Mouse (Mus musculus) cerebellum, adult 9-10 months (tissue): ENCODE results near the gene Spata13.

Experiments used
- DNase-seq: peaks from one replicate; pipeline ENCODE4 v3.0.0; 2022

Spata13 gene

DNA sequence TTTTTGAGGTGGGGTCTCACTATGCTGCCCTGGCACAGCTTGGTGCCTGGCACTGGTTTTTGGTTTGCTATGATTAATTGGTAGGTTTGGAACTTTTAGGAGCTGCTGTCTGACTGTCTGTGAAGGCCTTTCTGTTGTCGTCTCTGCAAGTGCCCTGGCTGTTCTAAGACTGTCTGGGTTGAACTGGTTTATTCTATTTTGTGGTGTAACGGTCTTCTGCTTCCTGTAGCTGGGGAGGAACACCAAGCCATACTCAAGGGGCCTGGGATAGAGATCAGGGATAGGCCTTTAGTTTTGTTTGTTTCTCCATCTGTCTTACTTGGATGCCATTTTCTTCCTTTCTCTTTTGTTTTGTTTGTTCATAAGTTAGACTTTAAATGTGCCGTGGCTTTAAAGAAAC is 88.1 kb downstream of the Spata13 start:
- DNase-seq = no peak

DNA sequence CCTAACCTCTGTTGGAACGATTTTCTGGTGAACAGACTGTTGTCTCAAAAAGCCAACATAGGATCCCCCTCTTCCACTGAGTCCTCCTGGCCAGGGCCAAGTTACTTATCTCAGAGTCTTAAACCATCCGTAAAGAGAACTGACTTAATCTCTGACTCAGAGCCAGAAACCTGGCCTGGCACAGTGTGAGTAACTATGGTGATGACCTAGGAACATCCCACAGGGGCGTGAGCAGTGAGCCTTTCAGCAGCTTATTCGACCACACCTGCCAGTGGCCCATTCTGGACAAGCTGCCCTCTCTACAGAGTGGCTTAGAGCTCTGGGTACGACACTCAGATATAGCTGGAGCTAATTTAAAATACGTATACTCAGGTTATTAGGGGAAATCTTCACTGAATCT is 92.3 kb downstream of the Spata13 start:
- no peak for DNase-seq

- no peak for DNase-seq
Measured at GRCm38 (mm10) chr14:60727130-60727529, 93.3 kb downstream of the Spata13 start.

GRCm38 (mm10) chr14:60732081-60732480 is 98.3 kb downstream of the Spata13 start:
- no peak for DNase-seq

DNA sequence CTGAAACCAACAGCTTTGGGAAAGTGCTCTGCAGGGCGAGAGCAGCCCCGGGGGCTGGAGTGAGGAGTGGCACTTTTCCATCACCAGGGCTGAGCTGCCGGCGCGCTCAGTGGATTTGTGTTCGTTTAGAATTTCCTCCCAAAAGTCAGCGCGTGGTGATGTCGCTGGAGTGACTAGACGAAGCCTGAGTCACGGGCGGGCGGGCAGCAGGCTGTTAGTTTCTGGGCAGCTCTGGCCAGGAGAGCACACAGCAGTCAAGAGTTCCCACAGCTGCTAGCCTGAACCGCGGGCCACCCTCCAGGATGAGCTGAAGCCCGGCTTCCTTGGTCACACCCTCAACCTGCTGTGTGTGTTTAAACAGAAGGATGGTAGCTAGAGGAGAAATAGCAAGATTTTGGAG is 99.0 kb downstream of the Spata13 start:
- no peak for DNase-seq

DNA sequence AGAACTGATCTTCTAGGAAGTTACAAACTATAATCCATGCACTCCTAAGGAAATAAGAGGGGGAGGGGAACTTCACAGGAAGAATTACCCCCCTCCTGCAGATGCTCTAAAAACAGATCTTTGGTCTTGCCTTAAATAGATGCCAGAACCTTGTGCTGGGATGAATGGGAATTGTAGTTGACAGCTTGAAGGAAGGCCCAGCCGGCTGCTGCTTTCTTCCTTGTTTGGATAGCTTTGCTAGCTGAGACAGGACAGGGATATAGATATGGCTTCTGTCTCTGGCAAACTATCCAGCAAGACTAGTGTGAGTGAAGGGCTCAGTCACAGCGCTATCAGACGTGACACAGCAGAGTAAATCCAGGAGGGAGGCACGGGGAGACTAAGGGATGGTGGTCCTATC is 99.9 kb downstream of the Spata13 start:
- DNase-seq = no peak

GRCm38 (mm10) chr14:60735206-60735605 is 101.4 kb downstream of the Spata13 start:
- no peak for DNase-seq

DNA sequence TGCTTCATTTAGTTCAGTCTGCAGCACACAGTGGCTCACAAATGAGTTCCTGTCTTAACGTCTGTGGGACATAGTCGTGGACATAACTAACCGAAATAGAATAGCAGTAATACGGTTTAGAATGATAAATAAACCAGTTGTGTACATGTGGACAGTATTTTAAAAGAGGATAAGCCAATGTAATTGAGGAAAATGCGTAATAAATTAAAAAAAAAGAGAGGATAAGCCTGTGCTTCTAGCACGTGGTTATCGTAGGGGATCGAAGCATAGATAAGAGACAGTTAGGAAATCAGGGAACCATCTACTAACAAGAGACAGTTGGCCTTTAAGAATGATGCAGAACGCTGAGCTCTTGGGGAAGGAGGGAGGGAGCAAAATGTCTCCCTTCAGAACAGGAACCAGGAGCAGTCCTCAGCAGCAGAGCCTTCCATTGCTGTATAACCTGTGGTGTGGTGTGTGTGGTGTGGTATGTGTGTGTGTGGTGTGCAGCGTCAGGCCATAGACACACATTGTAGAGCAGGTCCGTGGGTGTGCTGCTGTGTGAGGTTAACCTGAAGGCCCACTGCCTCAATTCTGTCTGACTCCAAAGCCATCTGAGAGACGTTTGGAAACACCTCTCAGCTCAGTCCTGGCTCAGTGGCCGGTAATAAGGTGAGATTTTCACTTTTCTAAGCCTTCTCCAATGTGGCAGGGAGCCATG is 102.2 kb downstream of the Spata13 start:
- DNase-seq = no peak

DNA sequence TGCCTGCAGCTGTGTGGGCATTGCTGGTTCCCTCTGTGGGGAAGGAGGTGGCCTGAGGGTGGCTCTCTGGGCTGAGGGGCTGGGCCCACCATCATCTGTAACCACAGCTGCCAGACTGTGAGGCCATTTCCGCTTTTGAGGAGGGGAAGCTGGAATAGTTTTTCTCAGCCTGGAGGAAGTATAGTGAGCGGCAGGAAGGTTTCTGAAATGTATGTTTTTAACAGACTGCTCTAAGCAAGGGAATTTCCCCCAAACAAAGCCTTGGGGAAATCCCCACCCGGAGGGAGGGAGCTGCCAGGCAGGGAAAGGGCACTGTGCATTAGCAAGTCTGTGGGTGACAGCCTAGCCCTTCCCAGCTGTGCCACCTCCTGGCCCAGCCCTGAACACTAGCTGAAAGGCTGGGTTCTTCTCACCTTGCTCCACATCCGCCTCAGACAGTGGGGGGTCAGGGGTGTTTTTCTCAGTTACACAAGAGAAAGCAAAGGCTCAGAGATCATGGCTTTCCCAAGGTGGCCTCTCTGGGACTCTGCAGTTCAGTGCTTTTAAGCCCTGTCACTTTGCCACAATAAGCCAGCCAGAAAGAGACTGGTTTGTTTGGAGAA is 102.9 kb downstream of the Spata13 start:
- no peak for DNase-seq

DNA sequence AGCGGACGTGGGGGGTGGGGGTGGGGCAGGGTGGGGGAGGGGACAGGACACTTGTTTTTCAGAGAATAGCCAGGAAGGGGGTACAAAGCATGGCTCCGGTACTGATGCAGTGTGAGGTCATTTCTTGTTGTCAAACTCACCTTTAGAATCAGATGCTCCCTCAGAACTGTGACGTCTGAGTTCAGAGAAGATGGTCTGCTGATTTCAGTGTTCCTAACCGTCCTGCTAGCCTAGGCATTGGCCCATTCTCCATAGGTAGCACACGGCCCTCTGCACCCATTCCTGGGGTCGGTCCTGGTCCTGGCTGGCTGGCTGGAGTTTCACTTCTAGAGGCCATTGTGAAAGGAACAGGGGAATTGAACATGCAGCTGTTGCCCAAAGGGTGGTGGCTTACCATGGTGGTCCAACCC is 103.4 kb downstream of the Spata13 start:
- DNase-seq = no peak

DNA sequence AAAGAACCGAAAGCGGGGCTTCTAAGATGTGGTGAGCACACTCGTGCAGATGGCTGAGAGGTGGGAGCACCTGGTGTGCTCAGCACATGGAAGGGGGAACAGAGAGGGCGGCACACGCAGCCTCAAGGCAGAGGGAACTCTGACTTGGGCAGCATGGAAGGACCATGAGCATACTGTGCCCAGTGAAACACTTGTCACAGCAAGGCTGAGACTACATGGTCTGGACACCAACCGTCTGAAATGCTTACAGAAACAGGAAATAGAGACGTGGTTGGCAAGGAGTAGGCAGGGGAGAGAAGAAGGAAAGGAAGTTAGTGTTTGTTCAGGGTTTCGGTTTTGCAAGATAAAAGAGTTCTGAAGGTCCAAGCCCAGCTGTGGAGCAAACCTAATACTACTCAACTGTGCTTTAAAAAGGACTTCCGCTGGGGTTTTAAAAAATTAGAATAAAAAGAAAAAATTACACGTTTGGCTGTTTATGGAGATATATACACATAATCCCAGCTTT is 104.7 kb downstream of the Spata13 start:
- no peak for DNase-seq

DNA sequence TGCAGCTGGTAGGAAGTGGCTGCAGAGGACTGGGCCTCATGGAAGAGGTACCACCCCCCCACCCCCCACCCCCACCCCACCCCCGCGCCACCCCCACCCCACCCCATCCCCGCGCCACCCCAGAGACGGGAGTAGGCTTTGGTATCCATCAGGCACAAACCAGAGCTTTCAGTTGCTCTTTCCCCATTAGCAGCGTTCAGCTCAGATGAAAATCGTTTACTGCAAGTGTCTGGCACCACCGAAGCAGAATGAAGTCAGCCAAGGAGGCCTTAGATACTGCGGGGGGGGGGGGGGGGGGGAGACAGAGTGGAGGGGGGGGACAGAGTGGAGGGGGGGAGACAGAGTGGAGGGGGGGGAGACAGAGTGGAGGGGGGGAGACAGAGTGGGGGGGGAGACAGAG is 105.4 kb downstream of the Spata13 start:
- no peak for DNase-seq

- peak; percentile 55 for DNase-seq
Measured at GRCm38 (mm10) chr14:60739616-60740015, 105.8 kb downstream of the Spata13 start.

GRCm38 (mm10) chr14:60740507-60740906 is 106.7 kb downstream of the Spata13 start:
- DNase-seq = no peak

DNA sequence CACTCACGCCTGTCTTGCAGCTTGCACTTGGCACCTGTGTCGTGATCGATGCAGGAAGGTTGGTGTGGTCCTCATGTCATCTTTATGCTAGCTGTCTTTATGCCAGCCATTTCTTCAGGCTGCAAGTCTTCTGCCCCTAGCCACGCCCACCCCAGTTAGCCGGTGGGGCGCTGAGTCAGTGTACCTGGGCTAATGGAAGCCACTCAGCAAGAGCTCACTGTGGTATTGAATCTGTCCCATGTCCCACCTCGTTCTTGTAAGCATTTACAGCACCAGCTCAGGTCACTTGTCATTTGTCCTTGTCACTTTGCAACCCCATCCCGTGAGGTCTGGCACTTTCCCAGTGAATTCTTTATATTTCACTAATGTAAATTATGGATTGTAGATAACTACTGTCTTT is 107.2 kb downstream of the Spata13 start:
- no peak for DNase-seq

- peak; percentile 82 for DNase-seq
Measured at GRCm38 (mm10) chr14:60741490-60741981, 107.7 kb downstream of the Spata13 start.

DNA sequence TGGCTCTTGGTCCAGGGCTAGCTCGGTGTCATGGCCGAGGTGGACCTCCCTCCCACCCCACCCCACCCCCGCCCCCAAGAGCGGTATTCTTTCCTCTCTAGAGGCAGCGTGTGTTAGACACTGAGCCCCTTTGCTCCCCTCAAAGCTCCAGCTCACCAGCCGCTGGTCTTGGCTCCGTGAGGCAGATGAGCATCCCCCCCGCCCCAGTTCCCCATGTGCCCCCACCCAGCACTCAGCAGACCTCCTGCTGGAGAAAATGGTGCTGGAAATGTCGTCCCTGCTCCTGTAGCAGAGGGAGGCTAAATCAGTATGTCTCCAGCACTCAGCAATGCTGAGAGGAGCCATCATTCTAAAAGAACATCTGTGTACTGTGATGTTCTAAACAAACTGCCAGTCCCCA is 109.9 kb downstream of the Spata13 start:
- no peak for DNase-seq

DNA sequence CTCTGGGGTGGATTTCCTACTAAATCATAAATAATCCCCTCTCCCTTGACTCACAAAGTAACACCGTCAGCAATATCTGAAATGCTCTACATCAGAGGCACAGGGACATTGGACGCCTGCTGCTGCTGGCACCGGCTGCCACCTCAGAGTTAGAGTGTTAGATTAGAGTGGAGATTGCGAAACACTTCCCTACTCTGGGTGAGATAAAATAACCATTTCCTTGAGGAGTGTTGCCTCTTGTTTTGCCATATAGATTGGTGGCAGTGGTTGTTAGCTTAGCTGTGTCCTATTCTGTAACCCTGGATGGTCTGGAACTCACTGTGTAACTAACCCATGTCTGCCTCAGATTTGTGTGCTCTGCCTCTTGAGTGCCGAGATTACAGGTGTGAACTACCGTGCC is 111.4 kb downstream of the Spata13 start:
- DNase-seq = no peak

DNA sequence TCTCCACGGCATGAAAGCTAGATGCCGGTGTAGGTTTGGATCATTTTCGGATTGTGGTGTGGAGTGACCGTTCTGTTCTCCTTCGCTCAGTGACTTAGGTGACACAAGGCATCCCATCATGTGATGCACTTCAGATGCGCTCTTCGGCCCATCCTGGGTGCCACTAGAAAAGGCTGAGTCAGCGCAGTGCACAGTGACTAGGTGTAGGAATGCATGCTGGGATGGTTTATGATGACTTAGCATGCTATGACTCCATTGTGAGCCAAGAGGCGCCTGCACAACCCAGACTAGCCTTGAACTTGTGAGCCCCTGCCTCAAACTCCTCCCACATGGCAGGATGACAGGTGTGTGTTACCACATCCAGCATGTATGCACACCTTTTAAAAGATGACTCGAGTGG is 112.3 kb downstream of the Spata13 start:
- no peak for DNase-seq

DNA sequence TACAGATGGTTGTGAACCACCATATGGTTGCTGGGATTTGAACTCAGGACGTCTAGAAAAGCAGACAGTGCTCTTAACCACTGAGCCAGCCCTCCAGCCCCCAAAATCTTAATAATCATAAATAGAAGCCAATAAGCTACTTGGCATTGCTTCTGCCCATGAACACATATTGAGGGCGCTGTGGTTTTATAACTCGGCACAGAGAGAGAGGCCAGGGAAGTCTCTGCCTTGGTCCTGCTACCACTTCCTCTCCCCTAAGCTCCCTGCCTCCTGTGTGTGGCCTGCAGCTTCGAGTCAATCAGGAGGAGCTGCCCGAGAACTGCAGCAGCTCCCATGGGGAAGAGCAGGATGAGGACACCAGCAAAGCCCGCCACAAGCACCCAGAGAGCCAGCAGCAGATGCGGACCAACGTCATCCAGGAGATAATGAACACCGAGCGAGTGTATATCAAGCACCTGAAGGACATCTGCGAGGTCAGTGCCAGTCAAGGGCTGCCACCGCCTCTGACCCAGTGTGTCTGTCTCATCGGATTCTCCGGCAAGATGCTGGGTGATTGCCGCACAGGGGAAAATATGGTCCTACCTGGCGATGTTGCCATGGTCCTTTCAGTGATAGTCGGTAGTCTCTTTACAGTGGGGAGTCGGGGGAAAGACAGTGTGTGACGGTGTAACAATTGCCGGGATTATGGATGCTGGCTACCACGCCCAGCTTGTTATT is 113.5 kb downstream of the Spata13 start:
- no peak for DNase-seq

GRCm38 (mm10) chr14:60749880-60750279 is 116.1 kb downstream of the Spata13 start:
- DNase-seq = no peak

GRCm38 (mm10) chr14:60751581-60751980 is 117.8 kb downstream of the Spata13 start:
- DNase-seq = no peak

GRCm38 (mm10) chr14:60752892-60753800 is 119.3 kb downstream of the Spata13 start:
- no peak for DNase-seq
